Mouse (Mus musculus) liver, postnatal 0 days (tissue): ENCODE measurements at regions not wholly inside any gene's neighbourhood (a gene's known extent, or its start where the extent isn't known, plus 50 kb on each side); places are given as distances from the start of the nearest gene placed in this dataset.
"Not testable (repeated sequence)": the region's sequence is repeated elsewhere in the genome, so short reads cannot be mapped to it uniquely, and the experiment has no call there.

Source experiments
- ATAC-seq: fragments of 200-750 bp; cut with Nextera tagmentation; 2 replicates; pipeline ENCODE4 v1.8.0; 2017; ENCODE audit warnings: mild to moderate bottlenecking, moderate library complexity
- DNase-seq: peaks from one replicate; pipeline ENCODE4 v3.0.0-alpha.2; 2016
- H3K27ac ChIP-seq: fragments of 300-500 bp; sonication (generic); 2 replicates; pipeline ENCODE4 v1.5.1; 2014; ENCODE audit warnings: antibody characterized with exemption, moderate library complexity, mild to moderate bottlenecking, low read depth
- H3K27me3 ChIP-seq: fragments of 300-500 bp; sonication (generic); 2 replicates; pipeline ENCODE4 v1.6.1; 2014; ENCODE audit warnings: low read length, control low read depth, mixed read lengths; ENCODE audit not compliant: insufficient read depth
- H3K36me3 ChIP-seq: fragments of 300-500 bp; sonication (generic); replicated peaks from 2 replicates; pipeline ENCODE4 v1.6.1; 2014; ENCODE audit warnings: mild to moderate bottlenecking, control low read depth, low read length, moderate library complexity, mixed read lengths; ENCODE audit not compliant: insufficient read depth
- H3K4me1 ChIP-seq: fragments of 300-500 bp; sonication (generic); 2 replicates; pipeline ENCODE4 v1.6.1; 2014; ENCODE audit warnings: antibody characterized with exemption, mild to moderate bottlenecking, control low read depth; ENCODE audit not compliant: insufficient read depth
- H3K4me2 ChIP-seq: fragments of 300-500 bp; sonication (generic); 2 replicates; pipeline ENCODE4 v1.6.1; 2014; ENCODE audit warnings: low read depth, mild to moderate bottlenecking, low read length, moderate library complexity, mixed read lengths
- H3K4me3 ChIP-seq: fragments of 300-500 bp; sonication (generic); 2 replicates; pipeline ENCODE4 v1.5.1; 2014; ENCODE audit warnings: low read depth, low read length
- H3K9ac ChIP-seq: fragments of 300-500 bp; sonication (generic); replicated peaks from 2 replicates; pipeline ENCODE4 v1.6.1; 2014; ENCODE audit warnings: mild to moderate bottlenecking, moderate library complexity
- H3K9me3 ChIP-seq: fragments of 300-500 bp; sonication (generic); 2 replicates; pipeline ENCODE4 v1.6.1; 2016; ENCODE audit warnings: mild to moderate bottlenecking, control low read depth, low read length, mixed read lengths
- CTCF ChIP-seq: sonication (generic); IDR thresholded peaks from 2 replicates; pipeline ENCODE4 v1.5.1; 2016; ENCODE audit warnings: antibody characterized with exemption, low read depth
- EP300 ChIP-seq: IDR thresholded peaks from 2 replicates; pipeline ENCODE4 v1.6.1; 2016; ENCODE audit warnings: antibody characterized with exemption, low read depth, mild to moderate bottlenecking
- WGBS: fragments of 180-500 bp; shearing (Covaris S2); extraction: QIAGEN DNeasy Blood & Tissue Kit; methylation state at CpG from one replicate; pipeline ENCODE4 v1.1.7; 2014; ENCODE audit not compliant: insufficient replicate concordance; 5-methylcytosine and 5-hydroxymethylcytosine counted together

DNA sequence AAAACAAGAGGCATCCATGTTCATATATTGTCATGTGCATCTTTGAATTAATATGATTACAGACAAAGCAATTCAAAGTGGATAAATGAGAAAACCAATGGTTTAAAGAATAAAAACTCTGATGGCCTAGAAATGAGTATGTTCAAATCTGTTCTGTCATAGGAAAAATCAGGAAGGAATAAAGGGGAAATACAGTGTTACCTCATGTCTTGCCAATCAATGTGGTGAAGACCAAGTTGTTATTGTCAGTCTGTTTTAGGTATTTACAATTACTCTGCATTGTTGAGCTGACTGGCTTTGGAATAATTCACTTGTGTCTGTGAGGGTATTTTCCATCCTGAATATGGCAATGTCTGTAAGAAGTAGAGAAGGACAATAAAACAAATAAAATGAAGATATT lies 151.1 kb downstream of the 4930474N05Rik start:
- H3K9ac ChIP-seq = no peak overlapping the region
- no peaks in the 10 kb centered on the region for H3K36me3 ChIP-seq
- H3K9me3 ChIP-seq = no peaks in the 10 kb centered on the region
- H3K4me3 ChIP-seq = no peak overlapping the region
- ATAC-seq = no peak
- no peak overlapping the region for H3K27ac ChIP-seq
- no peaks in the 10 kb centered on the region for H3K4me1 ChIP-seq
- no peak for DNase-seq
- TF ChIP-seq CTCF (no peak), EP300 (no peak)
- no peak overlapping the region for H3K4me2 ChIP-seq
- H3K27me3 ChIP-seq = no peaks in the 10 kb centered on the region

DNA sequence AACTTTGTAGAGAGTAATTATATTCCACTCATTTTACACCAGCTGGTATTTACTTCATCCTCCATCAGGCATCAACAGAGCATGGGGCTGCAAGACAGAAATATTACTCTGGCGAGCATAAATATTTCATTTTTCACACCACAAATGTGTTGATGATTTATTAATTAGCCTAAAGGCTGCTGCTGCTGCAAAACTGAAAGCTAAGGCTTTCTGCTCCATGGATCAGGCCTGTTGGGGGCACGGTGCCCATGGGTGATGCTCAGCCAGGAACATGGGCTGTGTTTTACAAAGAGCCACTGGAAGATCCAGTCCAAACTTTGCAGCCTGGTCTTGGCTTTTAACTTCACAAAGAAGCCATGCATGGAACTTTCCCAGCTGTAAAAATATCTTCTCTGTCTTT lies 167.4 kb downstream of the 4930474N05Rik start:
- no peaks in the 10 kb centered on the region for H3K4me1 ChIP-seq
- ATAC-seq = no peak
- H3K9ac ChIP-seq = no peak overlapping the region
- H3K4me2 ChIP-seq = no peak overlapping the region
- no peak for TF ChIP-seq CTCF
- no peak for TF ChIP-seq EP300
- H3K27ac ChIP-seq = no peak overlapping the region
- H3K9me3 ChIP-seq = no peaks in the 10 kb centered on the region
- no peaks in the 10 kb centered on the region for H3K27me3 ChIP-seq
- H3K4me3 ChIP-seq = no peak overlapping the region
- WGBS = 67% methylated on average over 2 of the region's 2 CpGs
- DNase-seq = no peak
- no peaks in the 10 kb centered on the region for H3K36me3 ChIP-seq

DNA sequence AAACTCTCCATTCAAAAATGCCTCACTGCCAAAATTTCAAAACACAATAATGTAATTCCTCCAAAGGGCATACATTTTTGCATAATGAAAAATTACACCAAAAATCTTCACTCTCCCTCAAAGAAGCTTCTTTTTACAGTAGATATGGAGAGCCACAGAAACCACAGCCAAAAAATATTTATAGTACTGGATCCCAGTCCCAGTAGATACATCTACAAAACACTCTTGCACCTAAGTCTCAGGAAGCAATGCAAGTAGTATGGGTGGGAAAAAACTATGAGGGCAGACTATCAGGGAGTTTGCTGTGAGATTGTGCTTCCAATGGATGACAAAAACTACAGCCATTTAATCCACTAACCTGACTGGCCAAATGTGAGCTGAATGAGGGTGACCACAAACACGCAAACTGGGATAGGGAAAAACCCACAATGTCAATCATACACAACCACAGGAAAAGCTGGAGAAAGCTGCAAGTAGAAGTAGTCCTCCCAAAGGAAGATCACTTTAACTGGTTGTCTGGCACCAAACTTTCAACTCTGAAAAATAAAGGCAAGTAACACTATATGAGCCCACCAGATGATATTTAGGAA lies 189.2 kb downstream of the 4930474N05Rik start:
- Histone ChIP-seq H3K27me3 (no peaks in the 10 kb centered on the region), H3K4me3 (no peak overlapping the region), H3K9ac (no peak overlapping the region), H3K9me3 (no peaks in the 10 kb centered on the region), H3K36me3 (no peaks in the 10 kb centered on the region), H3K4me2 (no peak overlapping the region), H3K27ac (no peak overlapping the region), H3K4me1 (no peaks in the 10 kb centered on the region)
- no peak for TF ChIP-seq CTCF
- no peak for TF ChIP-seq EP300
- no peak for DNase-seq
- no peak for ATAC-seq
- 32% methylated on average over 1 of the region's 1 CpGs for WGBS

DNA sequence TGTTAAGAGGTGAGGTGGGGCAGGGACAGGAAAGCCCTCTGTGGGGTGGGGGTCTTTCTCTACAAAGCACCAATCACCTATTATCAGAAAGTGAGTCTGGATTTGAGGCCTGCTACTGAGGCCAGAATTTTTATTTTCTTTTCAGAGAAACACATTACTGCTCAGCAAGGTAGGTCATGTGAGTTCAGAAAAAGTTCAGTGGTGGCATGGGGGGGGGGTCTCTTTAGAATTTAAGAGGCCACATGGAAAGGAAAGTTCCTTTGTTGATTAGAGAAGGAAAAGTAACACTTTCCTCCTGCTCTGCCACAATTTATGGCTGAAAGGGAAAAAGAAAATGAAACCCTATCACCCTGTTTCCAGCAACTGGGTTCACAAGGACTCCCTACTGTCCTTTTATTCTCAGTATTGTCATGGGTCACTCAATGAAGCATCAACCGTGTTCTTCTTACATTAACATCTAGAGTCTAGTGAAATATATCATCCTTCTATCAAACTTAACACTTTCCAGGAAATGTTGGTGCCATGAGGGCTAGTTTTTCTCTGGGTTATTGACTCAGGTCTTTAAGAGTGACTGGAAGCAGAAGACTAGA lies 194.1 kb downstream of the 4930474N05Rik start:
- DNase-seq = no peak
- no peak overlapping the region for H3K9ac ChIP-seq
- WGBS = 54% methylated on average over 1 of the region's 1 CpGs
- H3K27ac ChIP-seq = no peak overlapping the region
- H3K36me3 ChIP-seq = no peaks in the 10 kb centered on the region
- H3K9me3 ChIP-seq = no peaks in the 10 kb centered on the region
- TF ChIP-seq EP300 = no peak
- TF ChIP-seq CTCF = no peak
- H3K4me1 ChIP-seq = no peaks in the 10 kb centered on the region
- no peaks in the 10 kb centered on the region for H3K27me3 ChIP-seq
- no peak for ATAC-seq
- no peak overlapping the region for H3K4me3 ChIP-seq
- H3K4me2 ChIP-seq = no peak overlapping the region

DNA sequence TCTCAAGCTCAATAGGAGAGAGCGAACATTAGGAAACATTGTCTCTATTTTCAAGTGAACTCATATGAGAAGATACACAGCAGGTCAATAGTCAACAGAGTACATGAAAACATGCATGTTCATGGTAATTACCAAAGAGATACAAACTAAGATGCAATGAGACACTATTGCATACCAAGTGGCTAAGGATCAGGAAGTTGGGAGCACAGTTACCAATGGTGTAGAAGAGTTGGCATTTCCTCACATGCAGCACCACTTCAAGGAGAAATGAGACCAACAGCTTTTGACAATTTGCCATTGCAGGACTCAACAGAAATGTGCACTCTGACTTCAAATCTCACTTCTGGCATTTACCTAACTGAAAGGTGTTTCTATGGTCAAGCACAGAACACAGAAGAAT lies 215.6 kb downstream of the 4930474N05Rik start:
- no peaks in the 10 kb centered on the region for H3K4me1 ChIP-seq
- ATAC-seq (no peak), DNase-seq (no peak)
- no peak overlapping the region for H3K27ac ChIP-seq
- H3K27me3 ChIP-seq = no peaks in the 10 kb centered on the region
- H3K9me3 ChIP-seq = no peaks in the 10 kb centered on the region
- H3K4me3 ChIP-seq = no peak overlapping the region
- H3K4me2 ChIP-seq = no peak overlapping the region
- no peak overlapping the region for H3K9ac ChIP-seq
- WGBS = 86% methylated on average over 1 of the region's 1 CpGs
- no peaks in the 10 kb centered on the region for H3K36me3 ChIP-seq
- no peak for TF ChIP-seq CTCF
- TF ChIP-seq EP300 = no peak

DNA sequence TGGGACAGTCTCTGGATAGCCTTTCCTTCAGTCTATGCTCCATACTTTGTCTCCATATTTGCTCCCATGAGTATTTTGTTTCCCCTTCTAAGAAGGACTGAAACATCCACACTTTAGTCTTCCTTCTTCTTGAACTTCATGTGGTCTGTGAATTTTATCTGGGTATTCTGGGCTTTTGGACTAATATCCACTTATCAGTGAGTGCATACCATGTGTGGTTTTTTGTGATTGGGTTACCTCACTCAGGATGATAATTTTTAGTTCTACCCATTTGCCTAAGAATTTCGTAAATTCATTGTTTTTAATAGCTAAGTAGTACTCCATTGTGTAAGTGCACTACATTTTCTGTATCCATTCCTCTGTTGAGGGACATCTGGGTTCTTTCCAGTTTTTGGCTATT lies 220.0 kb downstream of the 4930474N05Rik start:
- not testable (repeated sequence) for H3K4me3 ChIP-seq, H3K4me2 ChIP-seq, H3K4me1 ChIP-seq, H3K27ac ChIP-seq, H3K27me3 ChIP-seq, H3K9ac ChIP-seq, ATAC-seq, H3K9me3 ChIP-seq, DNase-seq, H3K36me3 ChIP-seq
- 52% methylated on average over 1 of the region's 1 CpGs for WGBS
